Mouse (Mus musculus): Measurements from ENCODE around the gene Zfp335. TPM values are rescaled to one million over a fixed set of nuclear protein-coding genes. Genes with fewer than 3 reads are reported as not detected.
A peak's percentile ranks its signal among the peaks of the same experiment; 100 is the strongest.

Gene Zfp335
- polyA plus RNA-seq, 2 experiments = 4.0 to 8.8 TPM

- 91% methylated on average over 10 of the region's 10 CpGs for WGBS (ENCODE audit: insufficient replicate concordance)
- H3K9me3 ChIP-seq (ENCODE audit: control insufficient read depth, low read length) = no peaks in the 10 kb centered on the region
- TF ChIP-seq CTCF (IDR thresholded peaks at IDR 0.05; ENCODE audit: low read depth) (no peak), EP300 (IDR thresholded peaks at IDR 0.05; ENCODE audit: low read depth) (no peak)
- no peak for DNase-seq (ENCODE audit: low read depth in 3 of 3, low spot score in 3 of 3)
- H3K4me2 ChIP-seq (ENCODE audit: low read depth) = no peak overlapping the region
- H3K36me3 ChIP-seq (replicated peaks; ENCODE audit: control insufficient read depth, insufficient read depth, low read depth) = peaks cover 67% of the 10 kb centered on the region
- ATAC-seq (ENCODE audit: insufficient read depth) = no peak
- H3K4me3 ChIP-seq (ENCODE audit: insufficient read depth in 1 of 2, low read depth in 2 of 2, low read length in 2 of 2) = no peak overlapping the region
- H3K4me1 ChIP-seq (replicated peaks; ENCODE audit: control insufficient read depth in 2 of 2, insufficient read depth in 2 of 2, low read length in 1 of 2) = no peaks in the 10 kb centered on the region
- no peak overlapping the region for H3K27ac ChIP-seq
- H3K9ac ChIP-seq (replicated peaks) = no peak overlapping the region
- no peaks in the 10 kb centered on the region for H3K27me3 ChIP-seq (ENCODE audit: control insufficient read depth, insufficient read depth, low read length)
These were observed 24.9 kb downstream of the Zfp335 start for GRCm38 (mm10) chr2:164886617-164887016.

- Histone ChIP-seq H3K36me3 (replicated peaks; ENCODE audit: control insufficient read depth, insufficient read depth, low read depth) (peaks cover 59% of the 10 kb centered on the region), H3K4me2 (ENCODE audit: low read depth) (no peak overlapping the region), H3K27ac (no peak overlapping the region), H3K9ac (replicated peaks) (no peak overlapping the region), H3K4me3 (ENCODE audit: insufficient read depth in 1 of 2, low read depth in 2 of 2, low read length in 2 of 2) (no peak overlapping the region), H3K9me3 (ENCODE audit: control insufficient read depth, low read length) (no peaks in the 10 kb centered on the region), H3K27me3 (ENCODE audit: control insufficient read depth, insufficient read depth, low read length) (no peaks in the 10 kb centered on the region), H3K4me1 (replicated peaks; ENCODE audit: control insufficient read depth in 2 of 2, insufficient read depth in 2 of 2, low read length in 1 of 2) (peaks cover under 1 to 4% of the 10 kb centered on the region in 2 experiments)
- no peak for ATAC-seq (ENCODE audit: insufficient read depth)
- no peak for TF ChIP-seq EP300 (IDR thresholded peaks at IDR 0.05; ENCODE audit: low read depth)
- 85% methylated on average over 7 of the region's 7 CpGs for WGBS (ENCODE audit: insufficient replicate concordance)
- DNase-seq (ENCODE audit: low read depth in 3 of 3, low spot score in 3 of 3) = no peak
These were observed 25.8 kb downstream of the Zfp335 start for GRCm38 (mm10) chr2:164885788-164886187.

GRCm38 (mm10) chr2:164882619-164883018 lies 28.9 kb downstream of the Zfp335 start:
- TF ChIP-seq CTCF (IDR thresholded peaks at IDR 0.05; ENCODE audit: low read depth) = no peak
- TF ChIP-seq EP300 (IDR thresholded peaks at IDR 0.05; ENCODE audit: low read depth) = no peak
- no peak overlapping the region for H3K4me3 ChIP-seq (ENCODE audit: insufficient read depth in 1 of 2, low read depth in 2 of 2, low read length in 2 of 2)
- no peaks in the 10 kb centered on the region for H3K9me3 ChIP-seq (ENCODE audit: control insufficient read depth, low read length)
- DNase-seq (ENCODE audit: low read depth in 3 of 3, low spot score in 3 of 3) = no peak
- H3K27me3 ChIP-seq (ENCODE audit: control insufficient read depth, insufficient read depth, low read length) = no peaks in the 10 kb centered on the region
- H3K9ac ChIP-seq (replicated peaks) = no peak overlapping the region
- H3K36me3 ChIP-seq (replicated peaks; ENCODE audit: control insufficient read depth, insufficient read depth, low read depth) = peaks cover 37% of the 10 kb centered on the region
- H3K4me1 ChIP-seq (replicated peaks; ENCODE audit: control insufficient read depth in 2 of 2, insufficient read depth in 2 of 2, low read length in 1 of 2) = peaks cover 8 to 13% of the 10 kb centered on the region in 2 experiments
- no peak for ATAC-seq (ENCODE audit: insufficient read depth)
- no peak overlapping the region for H3K4me2 ChIP-seq (ENCODE audit: low read depth)
- H3K27ac ChIP-seq = no peak overlapping the region
- 84% methylated on average over 9 of the region's 9 CpGs for WGBS (ENCODE audit: insufficient replicate concordance)

- peak overlapping the region; percentile 80 for H3K4me2 ChIP-seq (ENCODE audit: low read depth)
- peak overlapping the region; percentile 99 for H3K9ac ChIP-seq (replicated peaks)
- WGBS (ENCODE audit: insufficient replicate concordance) = under 1% methylated on average over 58 of the region's 72 CpGs
- H3K27me3 ChIP-seq (ENCODE audit: control insufficient read depth, insufficient read depth, low read length) = no peaks in the 10 kb centered on the region
- H3K9me3 ChIP-seq (ENCODE audit: control insufficient read depth, low read length) = no peaks in the 10 kb centered on the region
- peak; percentile 91 to 93 (median 92) for DNase-seq (ENCODE audit: low read depth in 3 of 3, low spot score in 3 of 3)
- peak; percentile 86 for ATAC-seq (ENCODE audit: insufficient read depth)
- H3K4me3 ChIP-seq (ENCODE audit: insufficient read depth in 1 of 2, low read depth in 2 of 2, low read length in 2 of 2) = peak overlapping the region; percentile 88 to 95
- peak overlapping the region; percentile 87 for H3K27ac ChIP-seq
- TF ChIP-seq CTCF (IDR thresholded peaks at IDR 0.05; ENCODE audit: low read depth) (no peak), EP300 (IDR thresholded peaks at IDR 0.05; ENCODE audit: low read depth) (no peak)
- peaks cover 16% of the 10 kb centered on the region for H3K36me3 ChIP-seq (replicated peaks; ENCODE audit: control insufficient read depth, insufficient read depth, low read depth)
- peaks cover 8 to 14% of the 10 kb centered on the region in 2 experiments for H3K4me1 ChIP-seq (replicated peaks; ENCODE audit: control insufficient read depth in 2 of 2, insufficient read depth in 2 of 2, low read length in 1 of 2)
These were observed 31.8 kb downstream of the Zfp335 start for GRCm38 (mm10) chr2:164879568-164880277.

GRCm38 (mm10) chr2:164879228-164879567 lies 32.4 kb downstream of the Zfp335 start, which contains the start of gene Pcif1:
Gene Pcif1 (plus strand): TSS chr2:164879304.
- Histone ChIP-seq H3K4me3 (ENCODE audit: insufficient read depth in 1 of 2, low read depth in 2 of 2, low read length in 2 of 2) (peak within 1 kb of the TSS; percentile 88 to 95), H3K4me1 (replicated peaks; ENCODE audit: control insufficient read depth in 2 of 2, insufficient read depth in 2 of 2, low read length in 1 of 2) (peaks cover 8 to 18% of the 10 kb centered on the region in 2 experiments), H3K9ac (replicated peaks) (peak within 1 kb of the TSS; percentile 99), H3K27me3 (ENCODE audit: control insufficient read depth, insufficient read depth, low read length) (no peaks in the 10 kb centered on the region), H3K4me2 (ENCODE audit: low read depth) (peak within 1 kb of the TSS; percentile 87), H3K36me3 (replicated peaks; ENCODE audit: control insufficient read depth, insufficient read depth, low read depth) (peaks cover 14% of the 10 kb centered on the region), H3K9me3 (ENCODE audit: control insufficient read depth, low read length) (no peaks in the 10 kb centered on the region), H3K27ac (peak within 1 kb of the TSS; percentile 88)
- under 1% methylated on average over 40 of the region's 40 CpGs for WGBS (ENCODE audit: insufficient replicate concordance)
- peak; percentile 82 for ATAC-seq (ENCODE audit: insufficient read depth)
- DNase-seq (ENCODE audit: low read depth in 3 of 3, low spot score in 3 of 3) = peak; percentile 76 to 81 (median 77)
- TF ChIP-seq EP300 (IDR thresholded peaks at IDR 0.05; ENCODE audit: low read depth) = no peak
- 0 out of 2 replicates have a peak, but pooled peaks have one; percentile 13 for TF ChIP-seq CTCF (IDR thresholded peaks at IDR 0.05; ENCODE audit: low read depth)

Measured in liver, embryonic 14.5 days (tissue).